9 mouse cellular contexts compared by ENCODE assay signal in the genomic region with DNA sequence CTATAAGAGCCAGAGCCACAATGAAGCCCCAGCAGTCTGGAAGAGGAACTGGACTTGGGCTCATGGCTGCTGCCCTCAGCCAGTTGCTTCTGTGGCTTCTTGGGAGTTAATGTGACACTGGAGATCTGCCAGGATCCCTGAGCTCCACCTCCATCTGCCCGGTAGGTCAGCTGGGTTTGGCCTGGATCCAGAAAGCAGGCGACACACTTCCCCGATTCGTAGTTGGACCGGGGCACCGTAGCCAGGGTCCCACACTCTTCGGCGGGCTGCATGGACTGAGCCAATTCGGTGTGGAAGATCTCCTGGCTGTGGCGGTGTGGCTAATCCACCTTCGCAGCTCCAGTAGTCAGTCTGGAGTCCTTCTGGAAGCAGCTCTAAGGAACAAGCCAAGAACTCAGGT. TPM values are rescaled to one million over a fixed set of nuclear protein-coding genes. Genes with fewer than 3 reads are reported as not detected.
DNase-seq lines count a peak whose midpoint lies in the region; ATAC-seq lines count a peak whose summit lies in the region.
"Had no signal": no experiment of that assay in that cellular context is flagged by ENCODE, and none has a peak within 500 bp of the region (broad histone marks: within the 10 kb centered on the region; RNA-seq: fewer than 3 reads in every experiment).

TSS of gene Caln1 (plus strand) at position 219 of the 400 bp plus-strand sequence.

- no peak within 1 kb of the TSS for H3K27ac ChIP-seq in kidney, embryonic 14.5 days (ENCODE audit: low read depth, low read length)

- no peaks in the 10 kb centered on the region for H3K27me3 ChIP-seq in kidney, embryonic 14.5 days (ENCODE audit: control insufficient read depth, insufficient read depth, low read length)

- no peak within 1 kb of the TSS for H3K4me2 ChIP-seq in kidney, embryonic 14.5 days (replicated peaks; ENCODE audit: low read depth, low read length)

- no peaks in the 10 kb centered on the region for H3K9me3 ChIP-seq in kidney, embryonic 14.5 days (ENCODE audit: control insufficient read depth, low read length)

- no peak within 1 kb of the TSS for H3K9ac ChIP-seq in kidney, embryonic 14.5 days (ENCODE audit: low read depth, low read length)

- ATAC-seq in kidney, embryonic 14.5 days (ENCODE audit: low FRiP score, low TSS enrichment) = no peak

- WGBS in kidney, embryonic 14.5 days = 69% methylated on average over 11 of the region's 11 CpGs

- H3K4me3 ChIP-seq in kidney, embryonic 14.5 days (ENCODE audit: low read length) = no peak within 1 kb of the TSS

- no peaks in the 10 kb centered on the region for H3K4me1 ChIP-seq in kidney, embryonic 14.5 days (ENCODE audit: control insufficient read depth, insufficient read depth, low read length)

- H3K36me3 ChIP-seq in kidney, embryonic 14.5 days (ENCODE audit: control insufficient read depth, insufficient read depth, low read length) = no peaks in the 10 kb centered on the region

- DNase-seq in kidney, adult 11 months = peak; percentile 39
- peak; percentile 44 for DNase-seq in 416B (ENCODE audit: low read depth)
- DNase-seq in adrenal gland, postnatal 36 days = peak; percentile 75 to 83
- peak; percentile 49 for DNase-seq in kidney, adult 9 months
- no peak for DNase-seq in right cerebral cortex, postnatal 36 days (ENCODE audit: low spot score in 2 of 2)
- no peak for DNase-seq in thymus, adult 18-20 months
- no peak for DNase-seq in MN1 (ENCODE audit: low spot score)

RNA-seq across cellular contexts. Expression of gene Caln1, which starts in this region (rescaled TPM):
- 0.27 and 0.57 TPM in 2 replicates for polyA plus RNA-seq in kidney, embryonic 14.5 days (2014; fragmentation: Nextera tagmentation; extraction: Ambion mirVana)
- total RNA-seq in adrenal gland, postnatal 36 days (2021) = 10 to 100 TPM; 35.2 to 55.2 TPM
- total RNA-seq: gastrocnemius, adult 18-20 months had no signal

Comparison
In these comparisons a context has a peak if more than half of its experiments do, and no peak if none do; other contexts are left out.
1. DNase-seq: peak in kidney, adult 11 months (single experiment), 416B (single experiment), adrenal gland, postnatal 36 days (2 of 2) and kidney, adult 9 months (single experiment); none in right cerebral cortex, postnatal 36 days (0 of 2), thymus, adult 18-20 months (0 of 2) and MN1 (single experiment).